Mouse (Mus musculus) limb, embryonic 11.5 days (tissue): ENCODE results near the gene Clec4b2. TPM values are rescaled to one million over a fixed set of nuclear protein-coding genes. Genes with fewer than 3 reads are reported as not detected.
"Not testable (repeated sequence)": the region's sequence is repeated elsewhere in the genome, so short reads cannot be mapped to it uniquely, and the experiment has no call there.

Experiments used
- ATAC-seq: fragments of 200-750 bp; cut with Nextera tagmentation; 2 replicates; pipeline ENCODE4 v1.8.0; 2017; ENCODE audit warnings: low read depth; ENCODE audit not compliant: insufficient number of reproducible peaks, low FRiP score, low TSS enrichment
- DNase-seq: peaks from one replicate; pipeline ENCODE4 v3.0.0-alpha.2; 2015; ENCODE audit warnings: low spot score
- H3K27ac ChIP-seq: fragments of 300-500 bp; sonication (generic); replicated peaks from 2 replicates; pipeline ENCODE4 v1.5.1; 2014; ENCODE audit warnings: low read depth, mild to moderate bottlenecking, low read length
- H3K27me3 ChIP-seq: fragments of 300-500 bp; sonication (generic); 2 replicates; pipeline ENCODE4 v1.6.1; 2014; ENCODE audit warnings: mild to moderate bottlenecking, low read length, mixed read lengths; ENCODE audit not compliant: control insufficient read depth, insufficient read depth
- H3K36me3 ChIP-seq: fragments of 300-500 bp; sonication (generic); 2 replicates; pipeline ENCODE4 v1.6.1; 2014; ENCODE audit warnings: mild to moderate bottlenecking, low read length, moderate library complexity, mixed read lengths; ENCODE audit not compliant: control insufficient read depth, insufficient read depth
- H3K4me1 ChIP-seq: fragments of 300-500 bp; sonication (generic); 2 replicates; pipeline ENCODE4 v1.6.1; 2014; ENCODE audit warnings: low read length, mixed read lengths; ENCODE audit not compliant: control insufficient read depth, insufficient read depth
- H3K4me2 ChIP-seq: fragments of 300-500 bp; sonication (generic); 2 replicates; pipeline ENCODE4 v1.6.1; 2014; ENCODE audit warnings: low read depth, mild to moderate bottlenecking, moderate library complexity; ENCODE audit not compliant: severe bottlenecking
- H3K4me3 ChIP-seq: fragments of 300-500 bp; sonication (generic); 2 replicates; pipeline ENCODE4 v1.5.1; 2014; ENCODE audit warnings: low read depth, low read length
- H3K9ac ChIP-seq: fragments of 300-500 bp; sonication (generic); 2 replicates; pipeline ENCODE4 v1.6.1; 2014; ENCODE audit warnings: mild to moderate bottlenecking, low read length
- H3K9me3 ChIP-seq: fragments of 300-500 bp; sonication (generic); 2 replicates; pipeline ENCODE4 v1.6.1; 2016; ENCODE audit warnings: low read length; ENCODE audit not compliant: control insufficient read depth
- WGBS: fragments of 180-500 bp; shearing (Covaris S2); extraction: QIAGEN DNeasy Blood & Tissue Kit; methylation state at CpG from one replicate; pipeline ENCODE4 v1.1.7; 2014; 5-methylcytosine and 5-hydroxymethylcytosine counted together
- polyA plus RNA-seq: library from polyadenylated mRNA; unstranded; fragments of >200 nt; fragmentation: Nextera tagmentation; extraction: Ambion mirVana; gene quantifications from 2 replicates; pipeline ENCODE4 v1.2.1, GENCODE M21; 2014

Gene Clec4b2
- polyA plus RNA-seq: not detected in 2 replicates

- H3K27ac ChIP-seq: no peak within 1 kb of the TSS
- ATAC-seq (no peak), DNase-seq (no peak)
- H3K9ac ChIP-seq: no peak within 1 kb of the TSS
- 93% methylated on average over 4 of the region's 4 CpGs for WGBS
- no peaks in the 10 kb centered on the region for H3K4me1 ChIP-seq
- no peaks in the 10 kb centered on the region for H3K27me3 ChIP-seq
- H3K9me3 ChIP-seq: peaks cover 2% of the 10 kb centered on the region; the same call in 1 of the 2 replicates
- H3K4me2 ChIP-seq: no peak within 1 kb of the TSS
- H3K36me3 ChIP-seq: no peaks in the 10 kb centered on the region
- H3K4me3 ChIP-seq: no peak within 1 kb of the TSS
Observed at GRCm38 (mm10) chr6:123172593-123172992, at the start of gene Clec4b2. TSS of gene Clec4b2 (plus strand) at chr6:123172893.

- DNase-seq (no peak), ATAC-seq (no peak)
- 77% methylated on average over 3 of the region's 3 CpGs for WGBS
- Histone ChIP-seq H3K4me1 (no peaks in the 10 kb centered on the region), H3K27ac (no peak overlapping the region), H3K9ac (no peak overlapping the region), H3K4me2 (no peak overlapping the region), H3K27me3 (no peaks in the 10 kb centered on the region), H3K4me3 (no peak overlapping the region), H3K9me3 (no peaks in the 10 kb centered on the region), H3K36me3 (no peaks in the 10 kb centered on the region)
Observed at GRCm38 (mm10) chr6:123123195-123123594, 49.5 kb upstream of the Clec4b2 start.

GRCm38 (mm10) chr6:123127173-123127572 lies 45.5 kb upstream of the Clec4b2 start:
- H3K36me3 ChIP-seq: no peaks in the 10 kb centered on the region
- H3K27me3 ChIP-seq: no peaks in the 10 kb centered on the region
- no peaks in the 10 kb centered on the region for H3K4me1 ChIP-seq
- no peak for DNase-seq
- no peak overlapping the region for H3K4me3 ChIP-seq
- H3K9me3 ChIP-seq: no peaks in the 10 kb centered on the region
- no peak for ATAC-seq
- no peak overlapping the region for H3K4me2 ChIP-seq
- no peak overlapping the region for H3K27ac ChIP-seq
- 79% methylated on average over 1 of the region's 1 CpGs for WGBS
- no peak overlapping the region for H3K9ac ChIP-seq

GRCm38 (mm10) chr6:123137766-123138526 lies 34.7 kb upstream of the Clec4b2 start:
- H3K9me3 ChIP-seq, H3K9ac ChIP-seq, DNase-seq, H3K4me3 ChIP-seq, H3K4me1 ChIP-seq, H3K27me3 ChIP-seq, ATAC-seq, H3K36me3 ChIP-seq, H3K27ac ChIP-seq, H3K4me2 ChIP-seq: not testable (repeated sequence)
- WGBS: 63% methylated on average over 29 of the region's 29 CpGs

GRCm38 (mm10) chr6:123170106-123170505 lies 2.6 kb upstream of the Clec4b2 start:
- 63% methylated on average over 1 of the region's 1 CpGs for WGBS
- Histone ChIP-seq H3K9me3 (peaks cover 1% of the 10 kb centered on the region; the same call in 1 of the 2 replicates), H3K4me2 (no peak overlapping the region), H3K27me3 (no peaks in the 10 kb centered on the region), H3K4me3 (no peak overlapping the region), H3K4me1 (no peaks in the 10 kb centered on the region), H3K9ac (no peak overlapping the region), H3K27ac (no peak overlapping the region), H3K36me3 (no peaks in the 10 kb centered on the region)
- no peak for DNase-seq
- ATAC-seq: no peak

GRCm38 (mm10) chr6:123171040-123171439 lies 1.7 kb upstream of the Clec4b2 start:
- Histone ChIP-seq H3K4me2 (no peak overlapping the region), H3K36me3 (no peaks in the 10 kb centered on the region), H3K9me3 (peaks cover 2% of the 10 kb centered on the region; the same call in 1 of the 2 replicates), H3K27me3 (no peaks in the 10 kb centered on the region), H3K9ac (no peak overlapping the region), H3K4me1 (no peaks in the 10 kb centered on the region), H3K4me3 (no peak overlapping the region), H3K27ac (no peak overlapping the region)
- DNase-seq (no peak), ATAC-seq (no peak)

GRCm38 (mm10) chr6:123175549-123175948 lies 2.9 kb downstream of the Clec4b2 start:
- Histone ChIP-seq H3K9me3 (peaks cover 2% of the 10 kb centered on the region; the same call in 1 of the 2 replicates), H3K27me3 (no peaks in the 10 kb centered on the region), H3K9ac (no peak overlapping the region), H3K4me2 (no peak overlapping the region), H3K4me1 (no peaks in the 10 kb centered on the region), H3K36me3 (no peaks in the 10 kb centered on the region), H3K4me3 (no peak overlapping the region), H3K27ac (no peak overlapping the region)
- ATAC-seq (no peak), DNase-seq (no peak)
- 82% methylated on average over 1 of the region's 1 CpGs for WGBS

GRCm38 (mm10) chr6:123184862-123185261 lies 12.2 kb downstream of the Clec4b2 start:
- not testable (repeated sequence) for H3K4me2 ChIP-seq, ATAC-seq, H3K4me3 ChIP-seq, H3K9me3 ChIP-seq, H3K27ac ChIP-seq, H3K36me3 ChIP-seq, H3K4me1 ChIP-seq, DNase-seq, H3K27me3 ChIP-seq, H3K9ac ChIP-seq
- 76% methylated on average over 2 of the region's 2 CpGs for WGBS
